Mouse (Mus musculus) limb, embryonic 14.5 days (tissue): ENCODE measurements at regions not wholly inside any gene's neighbourhood (a gene's known extent, or its start where the extent isn't known, plus 50 kb on each side); places are given as distances from the start of the nearest gene placed in this dataset.

Experiments used
- ATAC-seq: fragments of 200-750 bp; cut with Nextera tagmentation; 2 replicates; pipeline ENCODE4 v1.8.0; 2017; ENCODE audit warnings: low read depth, moderate number of reproducible peaks, moderate TSS enrichment; ENCODE audit not compliant: low FRiP score
- DNase-seq: peaks from one replicate; pipeline ENCODE4 v3.0.0-alpha.2; 2015; ENCODE audit warnings: low spot score
- H3K27ac ChIP-seq: fragments of 300-500 bp; sonication (generic); replicated peaks from 2 replicates; pipeline ENCODE4 v1.5.1; 2014; ENCODE audit warnings: low read depth, mild to moderate bottlenecking, low read length, moderate library complexity, mixed read lengths
- H3K27me3 ChIP-seq: fragments of 300-500 bp; sonication (generic); 2 replicates; pipeline ENCODE4 v1.6.1; 2014; ENCODE audit warnings: low read length, mixed read lengths; ENCODE audit not compliant: control insufficient read depth, insufficient read depth
- H3K36me3 ChIP-seq: fragments of 300-500 bp; sonication (generic); 2 replicates; pipeline ENCODE4 v1.6.1; 2014; ENCODE audit warnings: mild to moderate bottlenecking, low read length, moderate library complexity, mixed read lengths; ENCODE audit not compliant: control insufficient read depth, insufficient read depth
- H3K4me1 ChIP-seq: fragments of 300-500 bp; sonication (generic); 2 replicates; pipeline ENCODE4 v1.6.1; 2014; ENCODE audit warnings: antibody characterized with exemption, low read length, mixed read lengths; ENCODE audit not compliant: control insufficient read depth, insufficient read depth
- H3K4me2 ChIP-seq: fragments of 300-500 bp; sonication (generic); replicated peaks from 2 replicates; pipeline ENCODE4 v1.6.1; 2014; ENCODE audit warnings: low read depth, mild to moderate bottlenecking, low read length, moderate library complexity; ENCODE audit not compliant: severe bottlenecking
- H3K4me3 ChIP-seq: fragments of 300-500 bp; sonication (generic); replicated peaks from 2 replicates; pipeline ENCODE4 v1.5.1; 2014; ENCODE audit warnings: low read length
- H3K9ac ChIP-seq: fragments of 300-500 bp; sonication (generic); 2 replicates; pipeline ENCODE4 v1.6.1; 2014; ENCODE audit warnings: mild to moderate bottlenecking, low read depth, low read length, moderate library complexity; ENCODE audit not compliant: severe bottlenecking
- H3K9me3 ChIP-seq: fragments of 300-500 bp; sonication (generic); 2 replicates; pipeline ENCODE4 v1.6.1; 2016; ENCODE audit warnings: low read length; ENCODE audit not compliant: control insufficient read depth
- POLR2A ChIP-seq: fragments of 200-500 bp; IDR thresholded peaks from 2 replicates; pipeline ENCODE4 v1.8.0; 2012; ENCODE audit warnings: inconsistent platforms, mild to moderate bottlenecking, moderate library complexity, borderline replicate concordance; ENCODE audit not compliant: insufficient read depth, insufficient read length; ENCODE audit errors: extremely low read depth
- WGBS: fragments of 180-500 bp; shearing (Covaris S2); extraction: QIAGEN DNeasy Blood & Tissue Kit; methylation state at CpG from one replicate; pipeline ENCODE4 v1.1.7; 2014; 5-methylcytosine and 5-hydroxymethylcytosine counted together

- no peak for TF ChIP-seq POLR2A
- Histone ChIP-seq H3K4me1 (no peaks in the 10 kb centered on the region), H3K4me3 (no peak overlapping the region), H3K4me2 (no peak overlapping the region), H3K9ac (no peak overlapping the region), H3K27me3 (no peaks in the 10 kb centered on the region), H3K36me3 (no peaks in the 10 kb centered on the region), H3K27ac (no peak overlapping the region), H3K9me3 (no peaks in the 10 kb centered on the region; the same call in 1 of the 2 replicates)
- WGBS, result 83% methylated on average over 4 of the region's 4 CpGs
- no peak for ATAC-seq
- no peak for DNase-seq
These were observed 105.2 kb downstream of the Csl start for GRCm38 (mm10) chr10:99654284-99654683.

DNA sequence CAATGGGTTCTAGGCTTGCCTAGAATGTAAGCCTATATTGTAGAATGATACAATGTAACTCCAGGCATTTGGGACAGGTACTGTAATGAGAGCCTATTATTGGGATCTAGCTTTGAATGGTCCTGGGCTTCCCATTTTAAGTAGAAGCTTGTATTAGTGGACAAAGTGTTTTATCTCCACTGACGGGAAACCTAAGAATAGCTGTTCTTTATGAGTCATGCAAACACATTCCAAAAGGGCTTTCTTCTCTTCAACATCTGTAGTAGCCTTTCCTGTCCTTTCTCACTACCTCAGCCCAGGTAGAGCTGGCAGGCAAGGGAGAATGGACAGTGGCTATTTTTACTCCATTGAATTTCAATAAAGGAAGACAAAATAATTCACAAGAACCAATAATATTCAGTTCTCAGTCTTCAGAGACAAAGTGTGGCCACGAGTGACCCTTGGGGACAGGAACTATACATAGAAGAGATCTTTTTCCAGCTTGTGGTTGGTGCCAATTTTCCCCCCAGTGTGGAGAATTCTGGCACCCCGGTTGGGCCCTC is 82.8 kb downstream of the Csl start:
- H3K9me3 ChIP-seq, result no peaks in the 10 kb centered on the region
- no peak overlapping the region for H3K4me3 ChIP-seq
- DNase-seq, result no peak
- H3K4me1 ChIP-seq, result no peaks in the 10 kb centered on the region
- no peak overlapping the region for H3K9ac ChIP-seq
- no peak overlapping the region for H3K27ac ChIP-seq
- 78% methylated on average over 3 of the region's 3 CpGs for WGBS
- H3K27me3 ChIP-seq, result no peaks in the 10 kb centered on the region
- ATAC-seq, result no peak
- no peak for TF ChIP-seq POLR2A
- no peak overlapping the region for H3K4me2 ChIP-seq
- no peaks in the 10 kb centered on the region for H3K36me3 ChIP-seq

- Histone ChIP-seq H3K27me3 (no peaks in the 10 kb centered on the region), H3K4me3 (no peak overlapping the region), H3K9ac (no peak overlapping the region), H3K9me3 (no peaks in the 10 kb centered on the region), H3K27ac (no peak overlapping the region), H3K4me2 (no peak overlapping the region), H3K36me3 (no peaks in the 10 kb centered on the region), H3K4me1 (no peaks in the 10 kb centered on the region)
- DNase-seq (no peak), ATAC-seq (no peak)
- WGBS, result 66% methylated on average over 9 of the region's 9 CpGs
- TF ChIP-seq POLR2A, result no peak
These were observed 81.4 kb downstream of the Csl start for GRCm38 (mm10) chr10:99678096-99678495.

DNA sequence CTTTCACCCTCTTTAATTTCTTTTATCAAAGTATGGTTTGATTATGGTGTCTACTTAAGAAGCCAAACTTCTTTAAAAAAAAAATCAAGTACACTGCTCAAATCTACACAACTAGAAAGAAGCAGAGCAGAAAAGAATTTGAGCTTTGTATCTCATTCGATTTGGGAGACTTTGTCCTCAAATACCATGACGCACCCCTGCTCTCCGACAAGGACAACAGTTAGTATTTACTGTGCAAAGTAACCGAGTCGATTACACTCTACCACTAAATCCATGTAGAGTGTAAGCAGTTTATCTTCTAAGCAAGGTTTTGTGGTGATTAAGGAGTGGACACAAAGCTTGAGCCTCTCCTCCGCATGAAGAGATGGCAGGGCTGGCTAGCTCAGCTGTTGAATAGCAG is 79.6 kb downstream of the Csl start:
- ATAC-seq (no peak), DNase-seq (no peak)
- WGBS, result 92% methylated on average over 6 of the region's 6 CpGs
- H3K4me3 ChIP-seq, result no peak overlapping the region
- H3K36me3 ChIP-seq, result no peaks in the 10 kb centered on the region
- no peaks in the 10 kb centered on the region for H3K4me1 ChIP-seq
- H3K4me2 ChIP-seq, result no peak overlapping the region
- H3K27ac ChIP-seq, result no peak overlapping the region
- H3K9ac ChIP-seq, result no peak overlapping the region
- H3K27me3 ChIP-seq, result no peaks in the 10 kb centered on the region
- no peaks in the 10 kb centered on the region for H3K9me3 ChIP-seq
- no peak for TF ChIP-seq POLR2A

DNA sequence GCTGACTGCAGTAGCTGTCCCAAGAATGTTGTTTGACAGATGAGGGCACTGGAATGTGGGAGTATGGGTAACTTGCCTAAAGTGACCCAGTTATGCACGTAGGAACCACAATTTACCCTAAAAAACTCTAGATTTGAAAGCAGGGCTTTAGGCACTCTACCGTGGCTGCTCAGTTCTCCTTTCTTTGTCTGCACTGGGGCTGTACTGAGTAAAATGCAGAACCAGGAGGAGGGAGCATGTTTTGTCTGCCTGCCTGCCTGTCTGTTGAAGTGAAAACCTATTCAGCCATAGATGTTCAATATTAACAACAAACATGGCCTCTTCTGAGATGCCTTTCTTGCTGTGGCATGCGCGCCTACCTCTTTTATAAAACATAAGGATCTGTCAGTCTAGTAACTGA is 77.5 kb downstream of the Csl start:
- no peak for TF ChIP-seq POLR2A
- H3K27ac ChIP-seq, result no peak overlapping the region
- no peaks in the 10 kb centered on the region for H3K27me3 ChIP-seq
- H3K4me3 ChIP-seq, result no peak overlapping the region
- H3K4me1 ChIP-seq, result peaks cover 3% of the 10 kb centered on the region; the same call in 1 of the 2 replicates
- H3K9ac ChIP-seq, result no peak overlapping the region
- H3K9me3 ChIP-seq, result no peaks in the 10 kb centered on the region
- no peak overlapping the region for H3K4me2 ChIP-seq
- WGBS, result 80% methylated on average over 4 of the region's 4 CpGs
- no peaks in the 10 kb centered on the region for H3K36me3 ChIP-seq
- DNase-seq (no peak), ATAC-seq (no peak)

- H3K4me1 ChIP-seq, result peaks cover 3% of the 10 kb centered on the region; the same call in 1 of the 2 replicates
- H3K36me3 ChIP-seq, result no peaks in the 10 kb centered on the region
- TF ChIP-seq POLR2A, result no peak
- H3K9me3 ChIP-seq, result no peaks in the 10 kb centered on the region
- ATAC-seq, result no peak
- H3K4me2 ChIP-seq, result no peak overlapping the region
- no peaks in the 10 kb centered on the region for H3K27me3 ChIP-seq
- H3K27ac ChIP-seq, result no peak overlapping the region
- no peak overlapping the region for H3K4me3 ChIP-seq
- WGBS, result 91% methylated on average over 9 of the region's 9 CpGs
- H3K9ac ChIP-seq, result no peak overlapping the region
- no peak for DNase-seq
These were observed 77.1 kb downstream of the Csl start for GRCm38 (mm10) chr10:99682350-99682749.
